Mouse (Mus musculus): ENCODE measurements around the gene Ugt1a10. TPM values are rescaled to one million over a fixed set of nuclear protein-coding genes. Genes with fewer than 3 reads are reported as not detected.

Gene Ugt1a10
- polyA plus RNA-seq, 1 experiment from 2014 or later = not detected

DNA sequence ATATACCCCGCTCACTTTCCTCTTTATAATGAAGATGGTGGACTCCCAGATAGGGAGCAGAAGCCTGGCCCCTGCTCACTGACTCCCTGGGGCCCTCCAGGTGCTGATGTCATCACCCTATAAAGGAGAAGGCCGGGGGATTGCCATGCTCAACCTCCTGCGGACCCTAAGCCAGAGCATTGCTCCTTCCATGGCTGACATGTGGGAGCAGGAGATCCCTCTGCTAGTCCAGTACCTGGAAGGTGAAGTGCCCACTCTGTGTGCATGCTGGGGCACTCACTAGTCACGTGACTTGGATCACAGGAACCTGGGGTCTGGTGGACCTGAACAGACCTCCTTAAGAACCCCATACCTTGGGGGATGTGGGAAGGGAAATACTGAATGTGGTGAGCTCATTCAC, 185.4 kb downstream of the Ugt1a10 start:
- no peaks in the 10 kb centered on the region for H3K27me3 ChIP-seq (ENCODE audit: control insufficient read depth, insufficient read depth, low read length)
- no peak overlapping the region for H3K27ac ChIP-seq (replicated peaks; ENCODE audit: low read depth, low read length)
- no peak for DNase-seq (ENCODE audit: low spot score)
- H3K9ac ChIP-seq (ENCODE audit: low read length) = no peak overlapping the region
- H3K4me1 ChIP-seq (ENCODE audit: control insufficient read depth, insufficient read depth, low read length) = no peaks in the 10 kb centered on the region
- WGBS = 75% methylated on average over 4 of the region's 4 CpGs
- H3K4me3 ChIP-seq (ENCODE audit: low read depth, low read length) = no peak overlapping the region
- ATAC-seq (ENCODE audit: insufficient number of reproducible peaks, low FRiP score, low TSS enrichment, low read depth) = no peak
- no peaks in the 10 kb centered on the region for H3K36me3 ChIP-seq (ENCODE audit: control insufficient read depth, insufficient read depth, low read length)
- peaks cover 92% of the 10 kb centered on the region for H3K9me3 ChIP-seq (ENCODE audit: control insufficient read depth, low read length)
- no peak overlapping the region for H3K4me2 ChIP-seq (ENCODE audit: low read depth, severe bottlenecking)

DNA sequence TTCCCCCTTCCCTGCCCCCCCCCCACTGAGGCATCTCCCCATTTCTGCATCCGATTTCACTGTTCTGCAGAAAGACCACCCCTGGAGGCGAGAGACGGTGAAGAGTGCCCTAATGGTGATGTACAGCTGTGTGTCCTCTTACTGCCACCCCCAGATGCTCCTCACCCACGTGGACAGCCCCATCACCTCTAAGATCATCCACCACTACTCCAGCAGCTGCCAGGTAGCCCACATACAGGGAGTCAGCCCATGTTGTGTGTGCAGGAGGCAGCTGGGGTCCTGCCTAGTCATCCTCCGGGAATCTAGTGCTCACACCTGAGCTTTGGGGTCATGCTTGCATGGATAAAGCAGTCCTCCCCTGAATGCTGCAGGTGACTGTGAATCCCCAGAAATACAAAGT, 188.7 kb downstream of the Ugt1a10 start:
- no peak overlapping the region for H3K9ac ChIP-seq (ENCODE audit: low read length)
- WGBS = 67% methylated on average over 5 of the region's 5 CpGs

DNA sequence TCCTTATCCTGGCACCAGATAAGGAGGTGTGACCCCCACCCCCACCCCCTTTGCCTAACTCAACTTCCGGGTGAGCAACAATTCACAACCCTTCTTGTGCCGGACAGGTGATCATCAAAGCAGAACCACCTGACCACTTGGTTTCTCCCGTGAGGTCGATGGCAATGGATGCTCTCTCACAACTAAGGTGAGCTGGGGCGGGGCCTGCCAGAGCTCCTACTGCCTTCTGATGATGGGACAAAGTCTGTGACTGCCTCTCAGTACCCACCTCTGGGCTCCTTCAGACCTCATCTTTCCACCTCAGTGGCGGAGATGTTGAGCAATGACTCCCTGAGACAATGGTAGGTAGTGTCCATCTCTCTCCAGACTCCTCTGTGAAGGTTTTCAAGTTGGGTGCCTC, 190.7 kb downstream of the Ugt1a10 start:
- no peaks in the 10 kb centered on the region for H3K4me1 ChIP-seq (ENCODE audit: control insufficient read depth, insufficient read depth, low read length)
- H3K27me3 ChIP-seq (ENCODE audit: control insufficient read depth, insufficient read depth, low read length) = no peaks in the 10 kb centered on the region
- no peak overlapping the region for H3K4me3 ChIP-seq (ENCODE audit: low read depth, low read length)
- no peak overlapping the region for H3K9ac ChIP-seq (ENCODE audit: low read length)
- 78% methylated on average over 6 of the region's 6 CpGs for WGBS
- H3K36me3 ChIP-seq (ENCODE audit: control insufficient read depth, insufficient read depth, low read length) = no peaks in the 10 kb centered on the region
- no peak overlapping the region for H3K27ac ChIP-seq (replicated peaks; ENCODE audit: low read depth, low read length)
- DNase-seq (ENCODE audit: low spot score) = no peak
- peaks cover 95% of the 10 kb centered on the region for H3K9me3 ChIP-seq (ENCODE audit: control insufficient read depth, low read length)
- ATAC-seq (ENCODE audit: insufficient number of reproducible peaks, low FRiP score, low TSS enrichment, low read depth) = no peak
- H3K4me2 ChIP-seq (ENCODE audit: low read depth, severe bottlenecking) = no peak overlapping the region

More for the DNA sequence above, 188.7 kb downstream of the Ugt1a10 start:
- no peaks in the 10 kb centered on the region for H3K27me3 ChIP-seq (ENCODE audit: control insufficient read depth, insufficient read depth, low read length)
- no peak overlapping the region for H3K27ac ChIP-seq (replicated peaks; ENCODE audit: low read depth, low read length)
- H3K9me3 ChIP-seq (ENCODE audit: control insufficient read depth, low read length) = peaks cover 95% of the 10 kb centered on the region
- no peaks in the 10 kb centered on the region for H3K4me1 ChIP-seq (ENCODE audit: control insufficient read depth, insufficient read depth, low read length)
- no peaks in the 10 kb centered on the region for H3K36me3 ChIP-seq (ENCODE audit: control insufficient read depth, insufficient read depth, low read length)
- H3K4me2 ChIP-seq (ENCODE audit: low read depth, severe bottlenecking) = no peak overlapping the region
- no peak for DNase-seq (ENCODE audit: low spot score)
- ATAC-seq (ENCODE audit: insufficient number of reproducible peaks, low FRiP score, low TSS enrichment, low read depth) = no peak
- H3K4me3 ChIP-seq (ENCODE audit: low read depth, low read length) = no peak overlapping the region

DNA sequence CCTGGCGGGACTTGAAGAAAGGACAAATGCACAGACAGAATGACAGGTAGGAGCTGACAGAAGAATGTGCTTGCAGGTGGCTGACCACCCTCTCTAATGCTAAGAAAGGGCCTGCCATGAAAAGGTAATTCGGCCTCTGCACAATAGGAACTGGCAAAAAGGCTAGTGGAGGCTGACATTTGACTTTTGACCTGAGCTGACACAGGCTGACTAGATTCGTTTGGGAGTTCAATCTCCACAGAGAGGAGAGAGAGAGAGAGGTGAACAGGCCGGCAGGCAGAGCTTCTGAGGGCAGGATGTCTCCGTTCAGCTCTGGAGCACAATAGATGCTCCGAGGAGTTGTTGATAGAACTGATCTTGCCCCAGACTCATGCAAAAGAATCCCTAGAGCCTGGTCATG, 191.2 kb downstream of the Ugt1a10 start:
- H3K27ac ChIP-seq (replicated peaks; ENCODE audit: low read depth, low read length) = no peak overlapping the region
- no peaks in the 10 kb centered on the region for H3K27me3 ChIP-seq (ENCODE audit: control insufficient read depth, insufficient read depth, low read length)
- no peak for ATAC-seq (ENCODE audit: insufficient number of reproducible peaks, low FRiP score, low TSS enrichment, low read depth)
- no peak overlapping the region for H3K4me2 ChIP-seq (ENCODE audit: low read depth, severe bottlenecking)
- WGBS = 52% methylated on average over 6 of the region's 6 CpGs
- no peak overlapping the region for H3K9ac ChIP-seq (ENCODE audit: low read length)
- DNase-seq (ENCODE audit: low spot score) = no peak
- H3K4me3 ChIP-seq (ENCODE audit: low read depth, low read length) = no peak overlapping the region
- peaks cover 95% of the 10 kb centered on the region for H3K9me3 ChIP-seq (ENCODE audit: control insufficient read depth, low read length)
- H3K4me1 ChIP-seq (ENCODE audit: control insufficient read depth, insufficient read depth, low read length) = no peaks in the 10 kb centered on the region
- H3K36me3 ChIP-seq (ENCODE audit: control insufficient read depth, insufficient read depth, low read length) = no peaks in the 10 kb centered on the region

DNA sequence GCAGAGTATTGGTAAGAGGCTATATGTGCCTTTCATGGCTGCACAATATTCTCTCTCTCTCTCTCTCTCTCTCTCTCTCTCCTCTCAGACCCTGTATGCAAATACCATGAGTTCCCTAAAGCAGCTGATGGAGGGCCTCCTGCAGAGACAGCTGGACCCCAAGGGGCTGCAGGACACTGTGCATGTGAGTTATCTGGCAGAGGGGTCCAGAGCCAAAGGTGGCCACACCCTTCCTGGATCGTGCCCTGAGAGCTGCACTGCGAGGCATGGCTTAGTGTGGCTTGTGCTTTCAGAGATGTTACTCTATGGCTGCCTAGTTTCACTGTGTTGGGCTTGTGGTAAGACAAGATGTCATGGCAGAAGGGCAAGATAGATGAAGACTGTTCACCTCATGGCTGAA, 192.5 kb downstream of the Ugt1a10 start:
- Histone ChIP-seq H3K9ac (ENCODE audit: low read length) (no peak overlapping the region), H3K9me3 (ENCODE audit: control insufficient read depth, low read length) (peaks cover 95% of the 10 kb centered on the region), H3K4me2 (ENCODE audit: low read depth, severe bottlenecking) (no peak overlapping the region), H3K36me3 (ENCODE audit: control insufficient read depth, insufficient read depth, low read length) (no peaks in the 10 kb centered on the region), H3K27ac (replicated peaks; ENCODE audit: low read depth, low read length) (no peak overlapping the region), H3K4me3 (ENCODE audit: low read depth, low read length) (no peak overlapping the region), H3K4me1 (ENCODE audit: control insufficient read depth, insufficient read depth, low read length) (no peaks in the 10 kb centered on the region), H3K27me3 (ENCODE audit: control insufficient read depth, insufficient read depth, low read length) (no peaks in the 10 kb centered on the region)
- DNase-seq (ENCODE audit: low spot score) (no peak), ATAC-seq (ENCODE audit: insufficient number of reproducible peaks, low FRiP score, low TSS enrichment, low read depth) (no peak)
- WGBS = 60% methylated on average over 2 of the region's 2 CpGs

DNA sequence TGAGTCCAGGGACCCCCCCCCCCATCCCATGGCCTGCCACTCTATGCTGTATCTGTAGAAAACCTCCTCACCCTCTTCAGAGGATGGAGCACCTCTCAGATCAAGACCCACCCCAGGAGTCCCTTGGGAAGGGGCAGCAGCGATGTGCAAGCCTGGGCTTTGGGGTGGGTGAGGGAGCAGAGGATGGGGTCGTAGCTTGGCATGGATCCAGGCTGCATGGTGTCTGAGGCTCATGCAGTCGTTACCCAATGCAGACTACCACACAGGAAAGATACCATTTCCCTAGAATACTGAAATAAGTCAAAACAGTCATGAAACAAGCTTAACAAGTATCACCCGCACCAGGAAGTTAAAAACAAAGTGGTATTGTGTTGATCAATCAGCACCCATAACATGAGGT, 193.5 kb downstream of the Ugt1a10 start:
- ATAC-seq (ENCODE audit: insufficient number of reproducible peaks, low FRiP score, low TSS enrichment, low read depth) (no peak), DNase-seq (ENCODE audit: low spot score) (no peak)
- Histone ChIP-seq H3K36me3 (ENCODE audit: control insufficient read depth, insufficient read depth, low read length) (no peaks in the 10 kb centered on the region), H3K4me2 (ENCODE audit: low read depth, severe bottlenecking) (no peak overlapping the region), H3K27me3 (ENCODE audit: control insufficient read depth, insufficient read depth, low read length) (no peaks in the 10 kb centered on the region), H3K27ac (replicated peaks; ENCODE audit: low read depth, low read length) (no peak overlapping the region), H3K9me3 (ENCODE audit: control insufficient read depth, low read length) (peaks cover 92% of the 10 kb centered on the region), H3K4me1 (ENCODE audit: control insufficient read depth, insufficient read depth, low read length) (no peaks in the 10 kb centered on the region), H3K9ac (ENCODE audit: low read length) (no peak overlapping the region), H3K4me3 (ENCODE audit: low read depth, low read length) (no peak overlapping the region)
- 78% methylated on average over 4 of the region's 4 CpGs for WGBS

DNA sequence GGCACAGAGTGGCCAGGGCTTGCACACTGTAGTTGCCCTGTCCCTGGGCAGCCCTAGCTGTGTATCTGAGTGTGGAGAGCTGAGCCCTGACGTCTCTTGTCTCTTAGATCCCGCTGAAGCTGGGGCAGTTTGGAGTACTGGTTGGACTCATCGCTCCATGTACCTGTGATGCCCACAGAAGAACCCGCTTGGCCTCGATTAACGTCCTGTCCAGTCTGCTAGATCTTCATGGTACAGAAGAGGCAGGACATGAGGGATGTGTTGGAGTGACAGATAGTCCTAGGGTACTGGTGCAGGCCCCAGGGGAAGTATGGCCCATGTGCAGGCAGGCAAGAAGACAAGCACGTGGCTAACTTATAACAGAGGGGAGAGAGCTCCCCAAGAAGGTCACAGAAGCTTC, 194.4 kb downstream of the Ugt1a10 start:
- DNase-seq (ENCODE audit: low spot score) (no peak), ATAC-seq (ENCODE audit: insufficient number of reproducible peaks, low FRiP score, low TSS enrichment, low read depth) (no peak)
- no peak overlapping the region for H3K4me3 ChIP-seq (ENCODE audit: low read depth, low read length)
- no peaks in the 10 kb centered on the region for H3K36me3 ChIP-seq (ENCODE audit: control insufficient read depth, insufficient read depth, low read length)
- H3K4me1 ChIP-seq (ENCODE audit: control insufficient read depth, insufficient read depth, low read length) = no peaks in the 10 kb centered on the region
- H3K4me2 ChIP-seq (ENCODE audit: low read depth, severe bottlenecking) = no peak overlapping the region
- peaks cover 92% of the 10 kb centered on the region for H3K9me3 ChIP-seq (ENCODE audit: control insufficient read depth, low read length)
- no peak overlapping the region for H3K9ac ChIP-seq (ENCODE audit: low read length)
- 79% methylated on average over 7 of the region's 7 CpGs for WGBS
- H3K27ac ChIP-seq (replicated peaks; ENCODE audit: low read depth, low read length) = no peak overlapping the region
- H3K27me3 ChIP-seq (ENCODE audit: control insufficient read depth, insufficient read depth, low read length) = no peaks in the 10 kb centered on the region

DNA sequence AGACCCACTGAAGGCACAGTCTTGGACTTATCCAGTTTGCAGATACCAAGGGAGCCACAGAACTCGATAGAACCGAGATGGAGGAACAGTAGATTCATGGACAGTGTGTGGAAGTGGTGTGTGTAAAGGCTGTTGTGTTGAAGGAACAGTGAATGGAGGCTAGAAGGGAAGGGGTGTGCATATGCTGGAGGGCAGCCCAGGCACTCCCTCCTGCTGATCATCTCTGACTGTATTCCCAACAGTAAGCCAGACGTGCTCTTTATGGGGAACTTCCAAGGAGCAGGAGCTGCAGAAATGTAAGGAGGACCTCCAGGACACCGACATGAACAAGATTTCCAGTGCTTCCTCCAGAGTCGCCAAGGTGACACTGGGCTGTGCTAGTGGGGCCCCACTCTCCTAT, 194.8 kb downstream of the Ugt1a10 start:
- ATAC-seq (ENCODE audit: insufficient number of reproducible peaks, low FRiP score, low TSS enrichment, low read depth) = no peak

DNA sequence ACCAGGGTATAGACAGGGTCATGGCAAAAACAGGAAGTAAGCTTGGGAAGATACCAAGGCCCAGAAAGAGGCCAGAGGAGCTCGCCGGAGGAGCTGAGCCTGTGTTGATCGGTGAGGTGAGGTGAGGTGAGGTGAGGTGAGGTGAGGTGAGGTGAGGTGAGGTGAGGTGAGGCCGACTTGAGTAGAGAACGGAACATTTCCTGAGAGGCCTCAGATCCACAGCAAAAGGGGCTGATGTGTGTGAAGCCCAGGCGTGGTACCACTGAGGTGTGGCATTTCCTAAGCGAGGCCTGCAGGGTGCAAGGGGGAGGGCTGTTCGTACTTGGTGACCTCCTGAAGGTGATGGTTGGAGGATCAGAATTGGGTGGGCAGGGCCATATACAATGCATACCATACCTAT, 197.9 kb downstream of the Ugt1a10 start:
- H3K4me3 ChIP-seq (ENCODE audit: low read depth, low read length) = no peak overlapping the region
- H3K36me3 ChIP-seq (ENCODE audit: control insufficient read depth, insufficient read depth, low read length) = no peaks in the 10 kb centered on the region
- no peak overlapping the region for H3K4me2 ChIP-seq (ENCODE audit: low read depth, severe bottlenecking)
- no peaks in the 10 kb centered on the region for H3K4me1 ChIP-seq (ENCODE audit: control insufficient read depth, insufficient read depth, low read length)
- WGBS = 76% methylated on average over 8 of the region's 8 CpGs
- no peak for ATAC-seq (ENCODE audit: insufficient number of reproducible peaks, low FRiP score, low TSS enrichment, low read depth)
- no peak overlapping the region for H3K9ac ChIP-seq (ENCODE audit: low read length)
- H3K27ac ChIP-seq (replicated peaks; ENCODE audit: low read depth, low read length) = no peak overlapping the region
- H3K9me3 ChIP-seq (ENCODE audit: control insufficient read depth, low read length) = peaks cover 90% of the 10 kb centered on the region
- DNase-seq (ENCODE audit: low spot score) = no peak
- H3K27me3 ChIP-seq (ENCODE audit: control insufficient read depth, insufficient read depth, low read length) = no peaks in the 10 kb centered on the region

More for the DNA sequence above, 194.8 kb downstream of the Ugt1a10 start:
- DNase-seq (ENCODE audit: low spot score) = no peak
- whole genome bisulfite sequencing = 81% methylated on average over 5 of the region's 5 CpGs
- Histone ChIP-seq H3K4me3 (ENCODE audit: low read depth, low read length) (no peak overlapping the region), H3K4me2 (ENCODE audit: low read depth, severe bottlenecking) (no peak overlapping the region), H3K27me3 (ENCODE audit: control insufficient read depth, insufficient read depth, low read length) (no peaks in the 10 kb centered on the region), H3K36me3 (ENCODE audit: control insufficient read depth, insufficient read depth, low read length) (no peaks in the 10 kb centered on the region), H3K9me3 (ENCODE audit: control insufficient read depth, low read length) (peaks cover 92% of the 10 kb centered on the region), H3K4me1 (ENCODE audit: control insufficient read depth, insufficient read depth, low read length) (no peaks in the 10 kb centered on the region), H3K27ac (replicated peaks; ENCODE audit: low read depth, low read length) (no peak overlapping the region), H3K9ac (ENCODE audit: low read length) (no peak overlapping the region)
